Comparison of ENCODE assay signal across 9 mouse cellular contexts in genomic region chr6:103833501-103834132, GRCm38 (mm10).
DNase-seq lines count a peak whose midpoint lies in the region; ATAC-seq lines count a peak whose summit lies in the region.
"Had no signal": no experiment of that assay in that cellular context is flagged by ENCODE, and none has a peak within 500 bp of the region (broad histone marks: within the 10 kb centered on the region; RNA-seq: fewer than 3 reads in every experiment).

No protein-coding gene starts in this region.

- ATAC-seq in common myeloid progenitor, adult 5-6 weeks (replicated peaks; ENCODE audit: low read depth, poor library complexity, severe bottlenecking), result peak; percentile 78

- H3K4me3 ChIP-seq in hindbrain, embryonic 10.5 days, result no peak overlapping the region
- H3K4me3 ChIP-seq: stomach, embryonic 15.5 days had no signal

- no peaks in the 10 kb centered on the region for H3K36me3 ChIP-seq in hindbrain, embryonic 10.5 days
- H3K36me3 ChIP-seq: stomach, embryonic 15.5 days had no signal

- intact Hi-C loops in gastrocnemius, postnatal 36 days (cut with DNase I), result no loop called here

- H3K9me3 ChIP-seq in hindbrain, embryonic 10.5 days, result no peaks in the 10 kb centered on the region
- H3K9me3 ChIP-seq: stomach, embryonic 15.5 days had no signal

- H3K4me1 ChIP-seq in hindbrain, embryonic 10.5 days (replicated peaks), result no peaks in the 10 kb centered on the region
- H3K4me1 ChIP-seq: stomach, embryonic 15.5 days had no signal

- H3K27ac ChIP-seq in hindbrain, embryonic 10.5 days, result no peak overlapping the region
- H3K27ac ChIP-seq: stomach, embryonic 15.5 days had no signal

- DNase-seq in gastrocnemius, postnatal 10 days, result peak; percentile 33
- DNase-seq in gastrocnemius, postnatal 36 days, result no peak
- peak; percentile 20 for DNase-seq in WW6 (ENCODE audit: low read depth, low spot score)
- DNase-seq in hindbrain, embryonic 10.5 days (ENCODE audit: low spot score), result peak; percentile 45
- DNase-seq in layer of hippocampus, postnatal 14 days (ENCODE audit: low spot score in 2 of 2), result peak; percentile 40 to 65
- DNase-seq in lung, postnatal 25 days (ENCODE audit: low spot score), result peak; percentile 2
- DNase-seq in right cerebral cortex, postnatal 36 days (ENCODE audit: low spot score in 2 of 2), result peak; percentile 46 to 54

- no peaks in the 10 kb centered on the region for H3K27me3 ChIP-seq in hindbrain, embryonic 10.5 days (ENCODE audit: insufficient read depth, poor library complexity, severe bottlenecking)
- H3K27me3 ChIP-seq: stomach, embryonic 15.5 days had no signal

- WGBS in hindbrain, embryonic 10.5 days, result 52% methylated on average over 16 of the region's 16 CpGs

Comparison
In these comparisons a context has a peak if more than half of its experiments do, and no peak if none do; other contexts are left out.
1. DNase-seq: peak in gastrocnemius, postnatal 10 days (single experiment), WW6 (single experiment), hindbrain, embryonic 10.5 days (single experiment), layer of hippocampus, postnatal 14 days (2 of 2), lung, postnatal 25 days (single experiment) and right cerebral cortex, postnatal 36 days (2 of 2); none in gastrocnemius, postnatal 36 days (0 of 2).